Mouse (Mus musculus) limb, embryonic 11.5 days (tissue): ENCODE measurements around the gene Btaf1. TPM values are rescaled to one million over a fixed set of nuclear protein-coding genes. Genes with fewer than 3 reads are reported as not detected.

Source experiments
- ATAC-seq: fragments of 200-750 bp; cut with Nextera tagmentation; 2 replicates; pipeline ENCODE4 v1.8.0; 2017; ENCODE audit warnings: low read depth; ENCODE audit not compliant: insufficient number of reproducible peaks, low FRiP score, low TSS enrichment
- DNase-seq: peaks from one replicate; pipeline ENCODE4 v3.0.0-alpha.2; 2015; ENCODE audit warnings: low spot score
- H3K27ac ChIP-seq: fragments of 300-500 bp; sonication (generic); replicated peaks from 2 replicates; pipeline ENCODE4 v1.5.1; 2014; ENCODE audit warnings: low read depth, mild to moderate bottlenecking, low read length
- H3K27me3 ChIP-seq: fragments of 300-500 bp; sonication (generic); 2 replicates; pipeline ENCODE4 v1.6.1; 2014; ENCODE audit warnings: mild to moderate bottlenecking, low read length, mixed read lengths; ENCODE audit not compliant: control insufficient read depth, insufficient read depth
- H3K36me3 ChIP-seq: fragments of 300-500 bp; sonication (generic); 2 replicates; pipeline ENCODE4 v1.6.1; 2014; ENCODE audit warnings: mild to moderate bottlenecking, low read length, moderate library complexity, mixed read lengths; ENCODE audit not compliant: control insufficient read depth, insufficient read depth
- H3K4me1 ChIP-seq: fragments of 300-500 bp; sonication (generic); 2 replicates; pipeline ENCODE4 v1.6.1; 2014; ENCODE audit warnings: low read length, mixed read lengths; ENCODE audit not compliant: control insufficient read depth, insufficient read depth
- H3K4me2 ChIP-seq: fragments of 300-500 bp; sonication (generic); 2 replicates; pipeline ENCODE4 v1.6.1; 2014; ENCODE audit warnings: low read depth, mild to moderate bottlenecking, moderate library complexity; ENCODE audit not compliant: severe bottlenecking
- H3K4me3 ChIP-seq: fragments of 300-500 bp; sonication (generic); 2 replicates; pipeline ENCODE4 v1.5.1; 2014; ENCODE audit warnings: low read depth, low read length
- H3K9ac ChIP-seq: fragments of 300-500 bp; sonication (generic); 2 replicates; pipeline ENCODE4 v1.6.1; 2014; ENCODE audit warnings: mild to moderate bottlenecking, low read length
- H3K9me3 ChIP-seq: fragments of 300-500 bp; sonication (generic); 2 replicates; pipeline ENCODE4 v1.6.1; 2016; ENCODE audit warnings: low read length; ENCODE audit not compliant: control insufficient read depth
- WGBS: fragments of 180-500 bp; shearing (Covaris S2); extraction: QIAGEN DNeasy Blood & Tissue Kit; methylation state at CpG from one replicate; pipeline ENCODE4 v1.1.7; 2014; 5-methylcytosine and 5-hydroxymethylcytosine counted together
- polyA plus RNA-seq: library from polyadenylated mRNA; unstranded; fragments of >200 nt; fragmentation: Nextera tagmentation; extraction: Ambion mirVana; gene quantifications from 2 replicates; pipeline ENCODE4 v1.2.1, GENCODE M21; 2014

Gene Btaf1
- polyA plus RNA-seq, 1 experiment from 2014 or later = 15.3 TPM

DNA sequence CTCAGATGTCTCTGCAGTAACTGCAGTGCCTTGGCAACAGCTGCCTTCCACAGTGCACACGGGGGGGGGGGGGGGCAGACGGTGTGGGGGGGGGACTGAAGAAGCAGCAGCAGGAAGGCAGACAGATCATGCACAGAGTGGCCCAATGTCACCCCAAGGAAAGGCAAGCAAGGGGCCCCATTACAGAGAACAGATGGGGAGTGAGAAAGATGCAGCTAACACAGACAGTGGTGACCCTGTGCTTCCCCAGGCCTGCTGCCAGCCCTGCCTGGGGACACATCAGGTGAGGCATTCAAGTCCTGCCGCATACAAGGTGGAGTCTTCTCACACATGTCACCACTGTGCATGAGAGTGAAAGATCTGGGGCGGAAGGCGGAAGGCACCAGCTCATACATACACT lies 94.7 kb downstream of the Btaf1 start:
- Histone ChIP-seq H3K27ac (no peak overlapping the region), H3K4me2 (no peak overlapping the region), H3K4me3 (no peak overlapping the region), H3K9ac (no peak overlapping the region), H3K27me3 (no peaks in the 10 kb centered on the region), H3K9me3 (no peaks in the 10 kb centered on the region; the same call in 1 of the 2 replicates), H3K36me3 (no peaks in the 10 kb centered on the region), H3K4me1 (no peaks in the 10 kb centered on the region)
- 52% methylated on average over 5 of the region's 5 CpGs for WGBS
- DNase-seq (no peak), ATAC-seq (no peak)

DNA sequence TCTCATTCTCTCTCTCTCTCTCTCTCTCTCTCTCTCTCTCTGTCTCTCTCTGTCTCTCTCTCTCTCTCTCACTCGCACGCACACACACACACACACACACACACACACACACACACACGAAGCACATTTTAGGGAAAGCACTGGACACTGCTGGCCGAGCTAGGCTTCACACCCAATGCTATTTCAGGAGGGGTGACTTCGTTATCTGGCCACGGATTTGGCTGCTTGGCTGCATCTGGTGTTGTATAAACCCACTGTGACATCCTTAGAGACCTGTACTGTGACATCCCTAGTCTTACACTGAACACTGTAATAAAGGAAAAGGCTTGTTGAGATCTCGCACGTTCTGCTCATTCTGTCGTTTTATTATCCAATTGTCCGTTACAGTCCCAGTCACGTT lies 95.1 kb downstream of the Btaf1 start:
- Histone ChIP-seq H3K9me3 (no peaks in the 10 kb centered on the region; the same call in 1 of the 2 replicates), H3K4me2 (no peak overlapping the region), H3K27me3 (no peaks in the 10 kb centered on the region), H3K9ac (no peak overlapping the region), H3K36me3 (no peaks in the 10 kb centered on the region), H3K4me3 (no peak overlapping the region), H3K27ac (no peak overlapping the region), H3K4me1 (no peaks in the 10 kb centered on the region)
- no peak for DNase-seq
- no peak for ATAC-seq
- WGBS = 80% methylated on average over 11 of the region's 11 CpGs

- H3K27me3 ChIP-seq = no peaks in the 10 kb centered on the region
- 94% methylated on average over 5 of the region's 5 CpGs for WGBS
Observed at GRCm38 (mm10) chr19:37022146-37022545, 96.3 kb downstream of the Btaf1 start.

GRCm38 (mm10) chr19:37025839-37026319 lies 100.0 kb downstream of the Btaf1 start:
- no peak overlapping the region for H3K27ac ChIP-seq
- H3K4me2 ChIP-seq = no peak overlapping the region
- ATAC-seq (no peak), DNase-seq (no peak)
- H3K27me3 ChIP-seq = no peaks in the 10 kb centered on the region
- 81% methylated on average over 13 of the region's 13 CpGs for WGBS
- no peak overlapping the region for H3K9ac ChIP-seq
- no peaks in the 10 kb centered on the region for H3K36me3 ChIP-seq
- no peak overlapping the region for H3K4me3 ChIP-seq
- H3K9me3 ChIP-seq = no peaks in the 10 kb centered on the region
- H3K4me1 ChIP-seq = no peaks in the 10 kb centered on the region

More at GRCm38 (mm10) chr19:37022146-37022545, 96.3 kb downstream of the Btaf1 start:
- no peak for DNase-seq
- no peaks in the 10 kb centered on the region for H3K4me1 ChIP-seq
- H3K27ac ChIP-seq = no peak overlapping the region
- no peak overlapping the region for H3K4me2 ChIP-seq
- ATAC-seq = no peak
- H3K36me3 ChIP-seq = no peaks in the 10 kb centered on the region
- H3K9me3 ChIP-seq = no peaks in the 10 kb centered on the region; the same call in 1 of the 2 replicates
- H3K4me3 ChIP-seq = no peak overlapping the region
- no peak overlapping the region for H3K9ac ChIP-seq

- Histone ChIP-seq H3K4me2 (no peak overlapping the region), H3K4me1 (no peaks in the 10 kb centered on the region), H3K27ac (no peak overlapping the region), H3K4me3 (no peak overlapping the region), H3K9ac (no peak overlapping the region), H3K9me3 (no peaks in the 10 kb centered on the region), H3K36me3 (no peaks in the 10 kb centered on the region), H3K27me3 (no peaks in the 10 kb centered on the region)
- WGBS = 84% methylated on average over 11 of the region's 11 CpGs
- ATAC-seq (no peak), DNase-seq (no peak)
Observed at GRCm38 (mm10) chr19:37026408-37026807, 100.5 kb downstream of the Btaf1 start.

- 83% methylated on average over 6 of the region's 6 CpGs for WGBS
- Histone ChIP-seq H3K27me3 (no peaks in the 10 kb centered on the region), H3K36me3 (no peaks in the 10 kb centered on the region), H3K9ac (no peak overlapping the region), H3K4me3 (no peak overlapping the region), H3K27ac (no peak overlapping the region), H3K4me2 (no peak overlapping the region), H3K4me1 (no peaks in the 10 kb centered on the region), H3K9me3 (no peaks in the 10 kb centered on the region)
- ATAC-seq (no peak), DNase-seq (no peak)
Observed at GRCm38 (mm10) chr19:37029771-37030170, 103.9 kb downstream of the Btaf1 start.

GRCm38 (mm10) chr19:37031446-37031845 lies 105.6 kb downstream of the Btaf1 start:
- Histone ChIP-seq H3K9me3 (no peaks in the 10 kb centered on the region), H3K36me3 (no peaks in the 10 kb centered on the region), H3K4me3 (no peak overlapping the region), H3K4me2 (no peak overlapping the region), H3K4me1 (no peaks in the 10 kb centered on the region), H3K27me3 (no peaks in the 10 kb centered on the region), H3K9ac (no peak overlapping the region), H3K27ac (no peak overlapping the region)
- DNase-seq (no peak), ATAC-seq (no peak)
- 91% methylated on average over 5 of the region's 5 CpGs for WGBS

GRCm38 (mm10) chr19:37032364-37032763 lies 106.5 kb downstream of the Btaf1 start:
- no peak overlapping the region for H3K4me3 ChIP-seq
- H3K4me2 ChIP-seq = no peak overlapping the region
- no peaks in the 10 kb centered on the region for H3K27me3 ChIP-seq
- H3K9ac ChIP-seq = no peak overlapping the region
- no peak for ATAC-seq
- WGBS = 86% methylated on average over 2 of the region's 2 CpGs
- H3K9me3 ChIP-seq = no peaks in the 10 kb centered on the region
- DNase-seq = no peak
- no peak overlapping the region for H3K27ac ChIP-seq
- no peaks in the 10 kb centered on the region for H3K4me1 ChIP-seq
- no peaks in the 10 kb centered on the region for H3K36me3 ChIP-seq

DNA sequence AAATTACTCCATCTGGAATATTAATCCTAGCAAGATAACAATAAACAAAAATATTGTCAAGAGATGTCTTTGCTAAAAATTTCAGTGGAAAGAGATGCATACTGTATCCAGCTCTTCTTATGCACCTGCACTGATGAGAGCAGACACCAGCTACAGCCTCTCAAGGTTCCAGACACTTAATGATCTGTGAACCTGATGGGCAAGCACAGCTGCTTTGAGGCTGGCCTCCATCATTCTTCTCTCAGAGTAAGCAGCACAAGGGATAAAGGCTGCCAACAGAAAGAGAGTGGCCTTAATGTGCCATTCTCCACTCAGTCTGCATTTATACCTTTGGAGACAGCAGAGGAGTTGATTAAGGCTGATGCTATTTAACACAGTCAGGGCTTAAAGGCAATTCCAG lies 115.0 kb downstream of the Btaf1 start:
- Histone ChIP-seq H3K9ac (no peak overlapping the region), H3K27ac (no peak overlapping the region), H3K4me3 (no peak overlapping the region), H3K4me1 (no peaks in the 10 kb centered on the region), H3K27me3 (no peaks in the 10 kb centered on the region), H3K9me3 (no peaks in the 10 kb centered on the region), H3K36me3 (no peaks in the 10 kb centered on the region), H3K4me2 (no peak overlapping the region)
- DNase-seq = no peak
- no peak for ATAC-seq
